Mouse (Mus musculus) testis, postnatal 10 days (tissue): ENCODE results near the gene Mapk8ip2.

ENCODE experiments used
- DNase-seq: peaks from one replicate; pipeline ENCODE4 v3.0.0; 2021; ENCODE audit warnings: low spot score

Mapk8ip2 gene

DNA sequence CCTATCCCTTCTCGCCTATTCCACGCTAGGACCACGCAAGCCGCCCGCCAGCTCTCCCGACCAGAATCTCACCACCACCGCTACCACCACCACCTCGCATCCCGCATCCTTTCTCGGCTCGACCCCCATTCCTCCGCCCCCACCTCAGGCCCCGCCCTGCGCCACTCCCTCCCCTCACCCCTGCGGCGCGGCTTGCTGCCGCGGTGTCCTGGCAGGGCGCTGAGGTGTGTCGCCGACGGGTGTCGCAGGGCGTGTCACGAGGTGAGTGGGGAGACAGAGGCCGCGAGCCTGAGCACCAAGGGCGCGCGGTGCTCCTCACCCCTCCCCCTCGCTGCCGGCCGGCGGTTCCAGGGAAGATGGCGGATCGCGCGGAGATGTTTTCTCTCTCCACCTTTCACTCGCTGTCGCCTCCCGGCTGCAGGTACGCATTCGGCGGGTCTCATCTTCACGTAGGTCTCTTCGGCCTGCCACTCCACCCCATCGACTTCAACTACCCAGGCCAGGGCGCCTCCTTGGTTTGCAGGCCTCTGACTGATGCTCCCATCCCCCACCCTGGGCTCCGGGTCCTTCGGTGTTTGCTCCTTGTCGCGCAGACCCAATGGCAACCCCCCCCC, at the start of gene Mapk8ip2:
TSS of gene Mapk8ip2 (plus strand) at position 49 of the 614 bp plus-strand sequence.
- no peak for DNase-seq

DNA sequence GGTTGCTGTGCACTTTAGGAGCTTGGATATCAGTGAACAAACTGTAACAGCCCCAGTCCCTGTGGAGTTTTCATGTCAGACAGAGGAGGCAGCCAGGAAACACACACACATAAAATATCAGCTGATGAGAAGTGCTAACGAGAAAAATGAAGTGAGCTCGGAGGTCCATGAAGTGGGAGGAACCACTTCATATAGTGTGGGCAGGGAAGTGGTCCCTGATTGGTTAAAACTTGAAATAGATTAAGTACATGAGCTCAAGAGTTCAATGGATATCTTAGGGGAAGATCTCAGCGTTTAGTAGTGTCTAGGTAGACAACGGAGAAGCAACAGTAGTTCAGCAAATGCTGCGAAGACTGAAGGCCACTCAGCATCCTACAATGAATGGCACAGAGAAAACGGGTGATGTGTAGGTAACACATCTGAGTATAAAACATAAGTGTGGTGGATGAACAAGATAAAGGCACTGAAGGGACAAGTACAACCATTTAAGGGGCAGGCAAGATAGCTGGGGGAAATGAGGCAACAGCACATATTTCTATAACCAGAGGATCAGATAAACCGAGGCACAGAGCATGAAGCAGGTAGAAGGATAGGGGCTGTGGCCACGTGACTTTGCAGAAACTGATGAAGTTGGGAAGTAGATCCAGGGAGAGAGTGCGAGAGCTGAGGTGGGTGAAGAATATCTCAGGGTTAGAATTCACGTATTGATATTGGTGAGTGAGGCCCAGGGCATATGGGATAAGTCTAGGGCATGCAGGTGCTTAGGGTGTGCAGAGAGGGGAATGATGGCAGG, 48.7 kb upstream of the Mapk8ip2 start:
- no peak for DNase-seq

DNA sequence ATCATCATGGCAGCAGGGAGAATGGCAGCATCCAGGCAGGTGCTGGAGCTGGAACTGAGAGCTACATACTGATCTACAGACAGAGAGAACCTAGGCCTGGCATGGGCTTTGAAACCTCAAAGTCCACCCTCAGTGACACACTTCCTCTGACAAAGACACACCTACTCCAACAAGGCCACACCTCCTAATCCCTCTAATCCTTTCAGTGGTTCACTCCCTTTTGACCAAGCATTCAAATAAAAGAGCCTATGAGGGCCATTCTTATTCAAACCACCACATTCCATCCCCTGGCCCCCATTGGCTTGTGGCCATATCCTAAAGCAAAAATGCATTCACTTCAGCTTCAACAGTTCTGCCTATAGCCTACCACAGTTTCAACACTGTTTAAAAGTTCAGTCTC, 47.0 kb upstream of the Mapk8ip2 start:
- DNase-seq, result no peak

DNA sequence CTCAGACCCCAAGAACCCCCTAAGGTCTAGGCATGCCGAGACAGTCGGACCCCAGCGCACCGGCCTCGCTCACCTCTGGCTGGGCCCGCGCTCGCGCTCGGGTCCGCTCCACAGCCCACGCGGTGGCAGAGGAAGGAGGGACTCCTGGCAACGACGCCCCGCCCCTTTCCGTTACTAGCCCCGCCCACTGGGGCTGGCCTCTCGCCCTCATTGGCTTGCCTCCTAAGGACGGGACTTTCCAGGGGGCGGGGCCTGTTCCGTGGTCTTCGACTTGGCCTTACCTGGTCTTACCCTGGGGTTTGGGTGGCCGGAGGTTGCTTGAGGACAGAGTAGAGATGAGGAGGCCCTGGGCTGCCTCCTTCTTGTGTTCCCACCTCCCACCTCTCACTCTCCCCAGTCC, 43.6 kb upstream of the Mapk8ip2 start, which contains the start of gene Syce3:
TSS of gene Syce3 (minus strand) at position 386 of the 400 bp plus-strand sequence.
- DNase-seq, result peak; percentile 86

DNA sequence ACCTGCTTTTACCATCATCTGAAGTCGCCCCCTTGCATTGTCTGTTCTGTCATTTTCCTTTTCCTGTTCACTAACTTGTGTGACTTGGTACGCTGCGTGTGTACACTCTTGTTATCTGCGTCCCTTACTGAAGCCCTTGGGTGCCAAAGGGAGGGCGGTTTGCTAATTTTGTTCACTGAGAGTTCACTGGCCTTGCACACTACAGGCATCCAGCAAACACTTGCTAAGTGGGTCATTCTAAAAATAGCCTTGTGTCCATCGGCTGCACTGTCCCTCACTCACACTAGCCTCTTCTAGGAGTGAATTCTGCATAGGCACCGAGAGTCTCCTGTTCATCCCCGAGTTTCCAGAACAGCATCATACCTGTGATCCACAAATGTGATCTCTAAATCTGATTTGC, 38.4 kb upstream of the Mapk8ip2 start:
- no peak for DNase-seq

DNA sequence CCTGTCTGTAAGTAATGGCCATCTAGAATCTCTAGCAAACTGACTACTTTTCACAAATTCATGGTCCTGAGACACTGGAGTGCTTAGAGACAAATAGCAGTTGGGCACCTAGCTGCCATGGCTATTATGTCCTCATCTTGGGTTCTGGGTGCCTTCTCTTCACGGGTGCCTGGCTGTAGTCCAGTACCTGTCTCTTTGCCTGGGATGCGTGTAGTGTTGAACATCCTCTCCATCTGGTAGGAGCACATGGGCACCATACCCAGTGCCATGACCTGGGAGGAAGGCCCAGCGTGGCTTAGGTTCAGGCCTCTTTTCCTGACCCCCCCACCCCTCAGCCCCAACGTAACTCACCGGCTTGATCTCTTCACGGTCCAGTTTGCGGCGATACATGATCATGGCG, 31.8 kb upstream of the Mapk8ip2 start:
- DNase-seq, result no peak

DNA sequence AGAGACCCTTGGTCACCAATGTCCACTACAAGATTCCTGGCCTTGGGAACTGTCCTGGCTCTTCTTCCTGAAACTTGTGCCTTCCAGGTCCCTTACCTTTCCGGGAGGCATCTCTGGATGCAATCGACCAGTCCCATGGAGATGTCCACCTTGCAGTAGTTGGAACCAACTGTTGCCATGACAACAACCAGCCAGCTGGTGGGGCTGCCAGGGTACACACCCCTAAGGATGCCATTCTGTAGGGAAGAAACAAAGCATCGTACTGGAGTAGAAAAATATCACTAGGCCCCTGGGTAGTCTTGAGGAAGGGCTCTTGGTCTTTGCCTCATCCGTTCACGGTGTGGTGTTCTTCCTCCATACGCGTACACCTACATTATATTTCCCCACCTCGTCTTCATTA, 29.1 kb upstream of the Mapk8ip2 start:
- peak; percentile 22 for DNase-seq

DNA sequence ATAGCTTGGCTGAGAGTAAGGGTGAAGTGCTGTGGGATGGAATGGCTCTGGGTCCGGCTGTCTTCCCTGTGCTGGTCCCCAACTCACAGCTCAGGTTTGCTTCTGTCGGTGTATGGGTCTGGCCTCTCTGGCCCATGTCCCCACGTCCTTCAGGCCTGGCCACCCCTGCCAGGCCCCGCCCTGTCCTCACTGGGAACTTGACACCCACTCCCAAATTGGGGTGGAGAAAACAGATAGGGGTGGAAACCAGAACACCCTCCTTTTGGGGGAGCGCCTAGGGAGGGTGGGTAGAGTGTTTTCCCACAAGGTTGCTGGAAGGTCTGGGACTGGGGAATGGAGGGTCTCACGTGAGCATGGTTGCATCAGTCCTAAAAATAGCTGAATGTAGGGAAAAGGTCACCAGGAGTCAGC, 28.0 kb upstream of the Mapk8ip2 start, which contains the start of gene Cpt1b:
TSS of gene Cpt1b (minus strand) at position 153 of the 411 bp plus-strand sequence.
- peak; percentile 46 for DNase-seq

DNA sequence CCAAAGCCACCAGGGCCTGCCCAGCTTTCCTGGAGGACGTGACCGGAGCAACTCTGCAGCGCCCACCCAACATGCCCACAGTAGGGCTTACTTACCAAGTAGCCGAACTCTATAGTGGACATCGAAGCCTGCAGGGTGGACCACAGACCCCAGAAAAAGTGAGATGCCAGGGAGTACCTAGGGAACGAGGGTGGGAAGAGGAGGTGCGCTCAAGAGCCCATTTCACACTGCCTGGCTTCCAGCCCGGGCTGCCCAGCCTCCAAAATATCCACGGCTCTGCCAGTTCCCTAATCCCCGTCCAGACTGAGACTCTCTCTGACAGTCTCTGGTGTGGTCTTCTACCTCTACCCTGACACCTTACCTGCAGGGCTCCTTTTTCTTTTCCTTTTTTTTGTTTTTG, 27.0 kb upstream of the Mapk8ip2 start:
- DNase-seq, result no peak

DNA sequence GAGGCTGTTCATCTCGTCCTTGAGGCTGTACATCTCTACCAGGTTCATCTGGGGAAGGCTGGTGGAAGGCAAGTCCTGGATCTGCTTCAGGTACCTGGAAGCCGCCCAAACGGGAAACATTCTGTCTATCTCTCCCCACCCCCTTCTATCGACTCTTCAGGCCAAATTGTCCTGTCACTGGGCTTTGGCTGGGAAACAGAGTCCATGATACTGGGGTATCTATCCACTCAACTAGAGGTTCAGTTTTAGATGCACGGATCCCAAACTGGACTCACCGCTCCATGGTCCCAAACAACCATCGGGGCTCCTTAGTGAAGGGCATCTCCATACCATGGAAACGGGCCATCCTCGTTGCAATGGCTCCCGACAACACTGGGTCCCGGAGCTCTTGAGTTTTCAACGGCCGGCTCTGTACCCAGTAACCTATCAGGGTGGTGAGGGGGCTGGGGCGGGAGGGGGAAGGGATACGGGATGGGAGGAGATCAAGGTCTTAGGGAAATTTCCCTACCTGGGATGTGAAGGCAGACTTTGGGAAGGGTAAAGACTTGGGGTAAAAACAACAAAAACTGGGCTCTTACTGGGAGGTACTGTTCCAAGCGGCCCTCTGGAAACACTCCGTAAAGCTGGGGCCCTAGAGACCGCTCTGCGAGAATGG, 25.4 kb upstream of the Mapk8ip2 start:
- peak; percentile 44 for DNase-seq

DNA sequence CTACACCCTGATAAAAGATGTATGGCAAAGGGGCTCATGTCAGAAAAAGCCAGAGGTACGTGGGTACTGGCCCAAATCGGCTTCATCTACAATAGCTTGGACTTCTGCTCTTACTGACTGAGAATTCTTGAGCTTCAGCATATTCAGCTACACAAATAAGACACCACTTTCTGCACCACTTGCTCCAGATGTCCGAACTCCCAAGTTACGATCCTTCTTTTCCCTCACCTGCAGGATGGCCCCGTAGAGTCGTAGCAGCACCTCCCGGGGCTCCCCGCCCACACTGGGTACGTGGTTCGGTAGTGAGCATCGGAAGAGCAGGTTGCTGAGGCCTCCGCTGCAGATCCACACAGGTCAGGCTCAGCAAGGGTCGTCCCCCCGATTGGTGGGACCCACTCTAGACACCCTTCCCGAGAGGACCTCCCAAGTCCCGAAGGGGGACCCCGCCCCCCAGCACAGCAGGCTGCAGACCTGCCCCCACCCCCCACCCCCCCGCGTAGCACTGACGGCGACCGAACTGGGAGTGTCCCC, 24.8 kb upstream of the Mapk8ip2 start:
- DNase-seq, result no peak

DNA sequence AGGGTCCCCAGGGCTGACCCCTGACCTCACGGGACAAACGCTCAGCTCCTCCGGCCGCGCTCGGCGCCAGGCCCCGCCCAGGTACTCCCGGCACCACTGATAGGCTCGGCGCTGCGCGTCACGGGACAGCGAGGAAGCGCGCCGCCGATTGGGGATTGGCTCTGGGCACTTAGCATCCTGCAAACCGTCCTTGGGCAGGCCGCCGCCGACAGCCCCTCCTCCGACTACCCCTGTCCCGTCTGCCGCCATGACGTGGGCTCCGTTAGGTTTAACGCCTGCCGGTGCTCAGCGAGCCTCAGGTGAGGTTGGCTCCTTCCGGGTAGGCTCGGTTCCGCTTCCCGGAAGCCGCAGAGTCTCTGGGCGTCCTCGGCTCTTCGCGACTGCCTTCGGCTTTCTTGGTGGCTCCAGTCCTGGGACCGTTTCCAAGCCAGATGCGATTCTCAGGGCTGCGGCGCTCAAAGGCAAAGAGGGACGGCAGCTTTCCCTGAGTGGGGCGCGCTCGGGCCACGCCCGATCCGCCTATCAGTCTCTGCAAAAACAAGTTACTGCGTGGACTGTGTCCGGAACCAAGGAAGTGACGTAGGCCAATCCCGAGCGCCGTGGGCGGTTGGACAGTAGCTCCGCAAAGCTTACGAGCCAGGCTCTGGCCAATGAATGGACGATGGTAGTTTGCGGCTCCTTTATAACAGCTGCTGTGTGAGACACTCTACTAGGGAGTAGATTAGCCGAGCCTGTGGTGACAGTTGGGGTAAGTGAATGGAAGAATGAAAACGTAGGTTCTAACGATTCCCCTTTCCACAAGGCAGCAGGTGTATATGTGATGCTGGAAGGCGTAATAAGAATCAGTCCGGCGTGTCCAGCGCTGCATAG, 24.1 kb upstream of the Mapk8ip2 start, which contains the start of the genes C730034F03Rik, Gm44502 and Chkb:
TSS of gene C730034F03Rik (plus strand) at position 238 of the 870 bp plus-strand sequence.
TSS of gene Gm44502 (minus strand) at position 345 of the 870 bp plus-strand sequence.
TSS of gene Chkb (minus strand) at position 557 of the 870 bp plus-strand sequence.
- peak; percentile 94 for DNase-seq

DNA sequence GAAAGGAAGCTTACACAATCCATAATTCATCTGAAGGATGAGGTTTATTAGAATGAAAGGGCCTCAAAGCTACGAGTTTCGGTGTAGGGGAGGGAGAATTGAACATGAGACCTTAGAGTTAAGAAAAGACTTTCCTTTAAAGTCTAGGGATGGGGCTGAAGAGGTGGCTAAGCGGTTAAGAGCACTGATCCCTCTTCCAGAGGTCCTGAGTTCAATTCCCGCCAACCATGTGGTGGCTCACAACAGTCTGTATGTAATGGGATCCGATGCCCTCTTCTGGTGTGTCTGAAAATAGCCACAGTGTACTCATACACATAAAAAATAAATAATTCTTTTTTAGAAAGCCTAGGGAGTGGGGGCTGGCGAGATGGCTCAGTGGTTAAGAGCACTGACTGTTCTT, 23.4 kb upstream of the Mapk8ip2 start:
- DNase-seq, result peak; percentile 35

DNA sequence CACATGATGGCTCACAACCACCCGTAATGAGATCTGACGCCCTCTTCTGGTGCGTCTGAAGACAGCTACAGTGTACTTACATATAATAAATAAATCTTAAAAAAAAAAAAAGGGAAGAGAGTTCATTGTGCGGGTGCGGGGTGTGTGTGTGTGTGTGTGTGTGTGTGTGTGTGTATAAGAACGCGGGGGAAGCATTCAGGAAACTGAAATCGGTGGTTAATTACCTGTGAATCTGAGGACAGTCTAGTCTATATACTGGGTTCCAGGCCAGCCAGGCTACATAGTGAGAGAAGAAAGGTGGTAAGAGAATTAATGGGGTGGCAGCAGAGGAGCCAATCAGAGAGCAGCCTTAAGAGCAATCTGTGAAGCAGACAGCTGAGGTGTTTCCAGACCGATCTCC, 22.9 kb upstream of the Mapk8ip2 start:
- DNase-seq, result peak; percentile 32

DNA sequence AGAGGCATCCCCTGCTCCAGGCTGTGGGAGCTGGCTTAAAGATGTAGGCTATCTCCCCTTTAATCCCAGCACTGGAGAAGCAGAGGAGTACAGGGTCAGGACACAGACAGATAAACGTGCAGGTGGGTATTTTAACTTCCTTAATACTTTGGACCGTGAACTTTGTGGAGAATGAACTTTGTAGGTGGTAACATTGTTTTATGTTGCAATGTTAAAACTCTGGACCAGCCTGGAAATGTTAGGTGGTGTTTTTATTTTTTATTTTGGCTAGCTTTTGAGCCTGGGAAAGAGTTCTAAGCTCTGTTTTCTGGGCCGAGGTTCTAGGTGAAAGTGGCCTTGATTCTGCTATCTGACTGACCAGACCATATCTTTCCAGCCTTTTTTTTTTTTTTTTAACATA, 22.4 kb upstream of the Mapk8ip2 start:
- DNase-seq, result no peak

DNA sequence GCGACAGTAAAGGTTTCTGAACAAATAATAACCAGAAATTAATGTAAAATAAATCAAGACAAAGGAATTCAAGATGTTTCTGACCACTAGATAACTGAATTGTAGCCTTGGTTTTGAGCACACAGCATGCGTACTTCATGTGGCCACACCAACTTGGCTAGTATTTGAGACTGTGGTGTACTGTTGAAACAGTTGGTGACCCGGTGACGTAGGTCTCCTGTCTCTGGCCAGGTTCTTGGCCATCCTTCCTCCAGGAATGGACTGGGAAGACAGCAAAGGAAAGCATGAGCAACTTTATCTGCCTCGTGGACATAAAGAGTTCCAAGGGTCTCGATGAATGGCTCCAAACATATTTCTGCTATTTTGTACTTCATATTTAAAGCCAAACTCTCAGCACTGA, 21.9 kb upstream of the Mapk8ip2 start:
- no peak for DNase-seq

DNA sequence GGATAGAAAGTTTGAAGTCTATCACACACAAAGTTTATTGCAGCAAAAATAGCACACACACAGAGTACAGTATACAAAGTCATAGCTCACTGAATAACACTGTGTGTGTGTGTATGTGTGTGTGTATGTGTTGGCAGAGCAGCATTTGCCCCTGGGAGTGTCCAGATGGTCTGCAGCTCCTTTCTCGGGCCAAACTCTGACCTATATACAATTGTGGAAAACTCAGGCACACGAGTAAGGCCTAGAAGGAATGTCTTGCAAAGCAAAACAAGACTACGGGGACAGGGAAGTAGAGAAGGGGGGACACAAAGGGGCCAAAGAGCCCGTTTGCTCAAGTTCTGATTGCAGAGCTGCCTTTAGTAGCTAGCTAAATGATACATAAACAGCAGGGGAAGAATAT, 20.8 kb upstream of the Mapk8ip2 start:
- no peak for DNase-seq

DNA sequence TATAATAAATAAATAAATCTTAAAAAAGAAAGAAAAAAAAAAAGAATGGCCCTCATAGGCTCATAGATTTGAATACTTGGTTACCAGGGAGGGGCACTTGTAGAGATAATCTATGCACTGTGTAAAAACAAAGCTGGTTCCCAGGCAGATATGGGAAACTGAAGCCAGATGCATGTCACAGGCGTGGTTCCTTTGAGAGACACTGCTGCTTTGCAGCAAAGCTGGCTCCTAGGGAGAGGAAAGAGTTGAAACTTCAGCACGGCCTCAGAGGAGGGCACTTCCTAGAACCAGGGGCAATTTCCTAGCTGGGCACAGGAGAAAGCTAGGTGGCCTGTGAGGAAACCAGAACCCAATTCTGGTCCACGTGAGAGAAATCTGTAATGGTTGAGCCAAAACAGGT, 19.6 kb upstream of the Mapk8ip2 start:
- DNase-seq, result no peak

DNA sequence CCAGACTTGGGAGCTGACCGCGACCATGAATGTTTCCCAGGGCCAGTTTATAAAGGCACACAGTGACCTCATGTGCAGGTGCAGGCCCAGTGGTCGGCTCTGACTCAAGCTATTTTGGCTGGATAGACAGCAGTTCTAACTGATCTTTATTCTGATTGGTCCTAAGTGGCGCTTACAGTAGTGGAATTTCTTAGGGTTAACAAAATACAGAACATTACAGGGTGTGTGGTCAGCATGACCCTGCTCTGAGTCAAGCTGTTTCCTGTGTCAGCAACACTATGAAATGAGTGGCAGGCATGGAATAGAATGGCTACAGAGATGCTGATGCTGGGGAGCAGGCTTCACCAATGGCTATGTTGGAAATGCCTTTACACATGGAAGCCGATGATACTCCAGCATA, 17.8 kb upstream of the Mapk8ip2 start:
- DNase-seq, result no peak

DNA sequence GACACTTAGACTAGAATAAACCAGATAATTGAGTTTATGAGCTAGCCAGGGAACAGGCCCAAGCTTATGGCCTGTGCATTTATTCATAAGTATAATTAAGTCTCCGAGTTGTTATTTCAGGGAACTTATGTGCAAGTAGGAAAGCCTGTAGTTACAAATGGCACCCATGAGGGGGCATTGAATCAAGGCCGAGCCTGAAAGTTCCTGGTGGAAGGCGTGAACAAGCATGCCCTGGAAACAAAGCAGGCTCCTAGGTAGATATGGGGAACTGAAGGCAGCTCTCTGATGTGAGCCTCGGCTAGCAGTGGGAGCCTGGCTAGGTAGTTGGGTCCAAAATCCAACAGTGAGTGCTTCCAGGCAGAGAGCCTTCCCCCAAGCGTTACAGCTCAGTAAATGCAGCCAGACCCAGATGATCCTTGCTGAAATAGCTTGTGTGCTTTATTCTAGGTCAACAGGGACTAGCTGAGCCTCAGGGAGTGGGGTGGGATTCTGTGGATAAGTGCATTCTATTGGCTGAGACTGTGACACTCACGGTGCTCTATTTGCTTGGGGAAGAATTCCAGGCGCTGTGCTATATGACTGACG, 11.1 kb upstream of the Mapk8ip2 start:
- DNase-seq, result no peak
